Mouse (Mus musculus) olfactory bulb, adult 2 months (tissue): ENCODE data around the gene Stxbp6.

ENCODE experiments used
- CTCF ChIP-seq: fragments of 200-500 bp; IDR thresholded peaks from 2 replicates; pipeline ENCODE4 v1.5.1; 2012; ENCODE audit warnings: low read depth, mild to moderate bottlenecking, low read length, moderate library complexity; ENCODE audit not compliant: insufficient read depth
- POLR2A ChIP-seq: fragments of 200-500 bp; IDR thresholded peaks from 2 replicates; pipeline ENCODE4 v1.6.1; 2012; ENCODE audit warnings: mild to moderate bottlenecking, low read depth, low read length, moderate library complexity; ENCODE audit not compliant: insufficient read depth

DNA sequence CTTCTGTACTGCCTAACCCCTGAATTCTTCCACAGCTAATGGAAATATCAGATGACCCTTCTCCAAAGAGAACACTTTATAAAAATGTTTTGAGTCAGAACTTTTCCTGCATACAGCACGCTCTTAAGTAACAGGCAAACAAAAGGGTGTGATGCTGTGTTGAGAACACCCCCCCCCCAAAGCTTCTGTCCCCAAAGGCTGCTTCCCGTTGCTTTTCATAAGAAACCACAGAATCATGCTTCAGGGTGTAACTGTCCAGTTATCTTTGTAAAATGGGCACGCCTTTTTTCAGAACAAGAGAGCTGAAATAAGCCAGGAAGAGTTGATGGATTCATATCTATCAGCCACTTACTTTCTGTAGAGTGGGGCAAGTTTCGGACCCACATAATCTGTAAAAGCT, 134.2 kb downstream of the Stxbp6 start:
- TF ChIP-seq POLR2A (no peak), CTCF (no peak)
